8 mouse cellular contexts compared by ENCODE assay signal in the genomic region with DNA sequence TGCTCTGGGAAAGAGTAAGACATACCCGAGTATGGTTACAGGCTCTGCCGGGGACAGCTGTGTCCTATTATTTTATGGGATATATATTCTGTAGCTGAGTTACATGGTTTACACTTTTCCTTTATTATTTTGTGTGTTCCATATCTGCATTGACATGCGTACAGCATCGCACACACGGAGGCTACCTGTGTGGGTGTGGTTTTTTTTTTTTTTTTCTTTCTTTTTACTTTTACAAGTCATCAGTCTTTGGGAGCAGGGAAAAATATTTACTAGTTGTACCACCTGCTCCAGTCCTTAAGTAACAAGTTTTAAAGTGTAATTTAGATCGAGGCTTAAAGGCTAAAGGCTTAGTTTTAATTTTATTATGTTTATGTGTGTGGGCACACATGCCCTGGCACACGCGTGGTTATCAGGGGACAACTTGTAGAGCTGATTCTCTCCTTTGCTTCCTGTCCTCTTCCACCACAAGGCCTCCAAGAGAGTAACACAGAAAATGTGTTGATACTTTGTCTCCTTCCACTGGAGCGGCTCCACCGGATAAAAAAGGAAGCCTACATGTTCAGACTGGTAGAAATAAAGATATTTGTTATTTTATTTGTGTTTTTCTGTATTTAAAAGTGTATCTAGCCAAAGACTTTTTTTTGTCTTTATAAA. TPM values are rescaled to one million over a fixed set of nuclear protein-coding genes. Genes with fewer than 3 reads are reported as not detected.
A peak's percentile ranks its signal among the peaks of the same experiment; 100 is the strongest.
DNase-seq lines count a peak whose midpoint lies in the region; ATAC-seq and TF ChIP-seq lines count a peak whose summit lies in the region.

No protein-coding gene starts in this region.

- no peak for TF ChIP-seq POLR2A in heart, adult 2 months (IDR thresholded peaks at IDR 0.05; ENCODE audit: insufficient read depth, low read depth, low read length)

- no peaks in the 10 kb centered on the region for H3K27me3 ChIP-seq in heart, adult 2 months (ENCODE audit: control insufficient read depth, insufficient read depth, low read length)
- no peaks in the 10 kb centered on the region for H3K27me3 ChIP-seq in E14TG2a.4 (ENCODE audit: insufficient read depth, low read length)
- H3K27me3 ChIP-seq in forebrain, embryonic 12.5 days, result no peaks in the 10 kb centered on the region
- H3K27me3 ChIP-seq in liver, embryonic 11.5 days (replicated peaks; ENCODE audit: control insufficient read depth, insufficient read depth, low read length), result no peaks in the 10 kb centered on the region
- H3K27me3 ChIP-seq in stomach, embryonic 14.5 days (ENCODE audit: control insufficient read depth, insufficient read depth, low read length), result no peaks in the 10 kb centered on the region

- H3K4me2 ChIP-seq in forebrain, embryonic 12.5 days, result peak overlapping the region; percentile 79
- H3K4me2 ChIP-seq in liver, embryonic 11.5 days, result peak overlapping the region; percentile 80
- H3K4me2 ChIP-seq in stomach, embryonic 14.5 days (replicated peaks; ENCODE audit: low read depth, low read length), result peak overlapping the region; percentile 81

- H3K9me3 ChIP-seq in E14TG2a.4 (ENCODE audit: low read length), result peaks cover 27% of the 10 kb centered on the region
- H3K9me3 ChIP-seq in forebrain, embryonic 12.5 days, result no peaks in the 10 kb centered on the region
- no peaks in the 10 kb centered on the region for H3K9me3 ChIP-seq in liver, embryonic 11.5 days (ENCODE audit: control insufficient read depth, low read length)
- no peaks in the 10 kb centered on the region for H3K9me3 ChIP-seq in stomach, embryonic 14.5 days (ENCODE audit: control insufficient read depth, low read depth, low read length)

- peaks cover 24% of the 10 kb centered on the region for H3K36me3 ChIP-seq in heart, adult 2 months (ENCODE audit: control insufficient read depth, insufficient read depth, low read length)
- peaks cover 12% of the 10 kb centered on the region for H3K36me3 ChIP-seq in E14TG2a.4 (ENCODE audit: insufficient read depth, low read length)
- H3K36me3 ChIP-seq in forebrain, embryonic 12.5 days (replicated peaks), result no peaks in the 10 kb centered on the region; the same call in 1 of the 2 replicates
- H3K36me3 ChIP-seq in liver, embryonic 11.5 days (ENCODE audit: control insufficient read depth, insufficient read depth, low read length), result 0 out of 2 replicates have a peak, but pooled peaks cover 5% of the 10 kb centered on the region
- H3K36me3 ChIP-seq in stomach, embryonic 14.5 days (ENCODE audit: control insufficient read depth, insufficient read depth, low read length), result no peaks in the 10 kb centered on the region

- 0 out of 2 replicates have a peak, but pooled peaks have one; percentile 5 for TF ChIP-seq CTCF in heart, adult 2 months (IDR thresholded peaks at IDR 0.05)
- TF ChIP-seq CTCF in E14TG2a.4 (conservative IDR thresholded peaks at IDR 0.05; ENCODE audit: low read length), result no peak

- peak overlapping the region; percentile 100; the same call in 1 of the 2 replicates for H3K9ac ChIP-seq in heart, adult 2 months (ENCODE audit: low read depth, low read length)
- H3K9ac ChIP-seq in forebrain, embryonic 12.5 days, result peak overlapping the region; percentile 75
- peak overlapping the region; percentile 93 for H3K9ac ChIP-seq in liver, embryonic 11.5 days (ENCODE audit: low read depth, low read length)
- H3K9ac ChIP-seq in stomach, embryonic 14.5 days (replicated peaks; ENCODE audit: low read depth, low read length), result peak overlapping the region; percentile 88

- H3K4me1 ChIP-seq in heart, adult 2 months (ENCODE audit: control insufficient read depth, insufficient read depth, low read length), result no peaks in the 10 kb centered on the region; the same call in 1 of the 2 replicates
- H3K4me1 ChIP-seq in E14TG2a.4 (replicated peaks; ENCODE audit: low read depth, low read length), result peaks cover 26% of the 10 kb centered on the region
- peaks cover 21% of the 10 kb centered on the region; the same call in 1 of the 2 replicates for H3K4me1 ChIP-seq in forebrain, embryonic 12.5 days
- H3K4me1 ChIP-seq in liver, embryonic 11.5 days (replicated peaks; ENCODE audit: control insufficient read depth, insufficient read depth, low read length), result peaks cover 12% of the 10 kb centered on the region; the same call in 1 of the 2 replicates
- no peaks in the 10 kb centered on the region for H3K4me1 ChIP-seq in stomach, embryonic 14.5 days (ENCODE audit: control insufficient read depth, insufficient read depth, low read length)

- H3K27ac ChIP-seq in heart, adult 2 months, result peak overlapping the region; percentile 96
- peak overlapping the region; percentile 90 for H3K27ac ChIP-seq in forebrain, embryonic 12.5 days
- H3K27ac ChIP-seq in liver, embryonic 11.5 days (ENCODE audit: low read depth, low read length), result peak overlapping the region; percentile 99
- peak overlapping the region; percentile 100 for H3K27ac ChIP-seq in stomach, embryonic 14.5 days (ENCODE audit: low read length)

- TF ChIP-seq EP300 in heart, adult 2 months (IDR thresholded peaks at IDR 0.05; ENCODE audit: insufficient read depth, low read depth, low read length), result no peak

- 33% methylated on average over 10 of the region's 10 CpGs for WGBS in heart, adult 2 months
- 52% methylated on average over 10 of the region's 10 CpGs for WGBS in forebrain, embryonic 12.5 days
- 38% methylated on average over 10 of the region's 10 CpGs for WGBS in liver, embryonic 11.5 days
- 38% methylated on average over 10 of the region's 10 CpGs for WGBS in stomach, embryonic 14.5 days

- intact Hi-C loops in heart, adult 2 months (cut with DNase I), result loop anchor here (5.0 kb wide), 2 partner anchors 124 to 261 kb away; partner anchors contain the start of genes Fam126b, Ndufb3, Stradb and Trak2
- intact Hi-C loops in gastrocnemius, postnatal 14 days (cut with DNase I; ENCODE audit: low total_unique reads), result no loop called here

- ATAC-seq in forebrain, embryonic 12.5 days (ENCODE audit: low FRiP score), result no peak; the same call in 1 of the 2 replicates
- no peak for ATAC-seq in liver, embryonic 11.5 days (replicated peaks; ENCODE audit: low FRiP score)
- ATAC-seq in stomach, embryonic 14.5 days (ENCODE audit: insufficient number of reproducible peaks, insufficient read depth, low FRiP score, low read depth), result no peak

- DNase-seq in heart, adult 2 months, result no peak
- no peak for DNase-seq in heart, adult 8-10 months (ENCODE audit: low spot score)
- DNase-seq in liver, embryonic 11.5 days (ENCODE audit: low spot score), result no peak
- no peak for DNase-seq in frontal cortex, postnatal 10 days (ENCODE audit: low spot score in 2 of 2)
- DNase-seq in gastrocnemius, postnatal 14 days, result no peak

- H3K4me3 ChIP-seq in heart, adult 2 months, result peak overlapping the region; percentile 88
- peak overlapping the region; percentile 80 for H3K4me3 ChIP-seq in E14TG2a.4 (replicated peaks; ENCODE audit: low read length)
- peak overlapping the region; percentile 65 for H3K4me3 ChIP-seq in forebrain, embryonic 12.5 days (replicated peaks)
- peak overlapping the region; percentile 71 for H3K4me3 ChIP-seq in liver, embryonic 11.5 days (ENCODE audit: low read depth, low read length)
- H3K4me3 ChIP-seq in stomach, embryonic 14.5 days (ENCODE audit: low read depth, low read length), result peak overlapping the region; percentile 68

- no peaks in the 10 kb centered on the region for H3K79me2 ChIP-seq in heart, adult 2 months (replicated peaks; ENCODE audit: control insufficient read depth, insufficient read depth, low read length)

RNA-seq across cellular contexts. Expression of gene Cflar, which starts 0.5 kb away (rescaled TPM):
- 10 to 100 TPM; 50.2 to 63.0 TPM for total RNA-seq in heart, adult 2 months (2021)
- polyA plus RNA-seq in heart, adult 2 months (2012; rRNA removed), result 21.7 and 39.1 TPM in 2 replicates
- total RNA-seq in heart, adult 8-10 months (2022), result 10 to 100 TPM; 43.5 to 60.4 (median 50.3) TPM
- 23.8 and 24.8 TPM in 2 replicates for polyA plus RNA-seq in forebrain, embryonic 12.5 days (2016; fragmentation: Nextera tagmentation; extraction: Ambion mirVana)
- polyA plus RNA-seq in liver, embryonic 11.5 days (2014; fragmentation: Nextera tagmentation; extraction: Ambion mirVana), result 18.6 and 20.4 TPM in 2 replicates
- 38.8 and 44.1 TPM in 2 replicates for polyA plus RNA-seq in stomach, embryonic 14.5 days (2014; fragmentation: Nextera tagmentation; extraction: Ambion mirVana)
- 10 to 100 TPM; 32.9 to 43.5 TPM for total RNA-seq in gastrocnemius, postnatal 14 days (2021)

RNA-seq across cellular contexts. Expression of gene Als2cr12, which starts 15.0 kb away (rescaled TPM):
- not detected for total RNA-seq in heart, adult 2 months (2021)
- 0.49 TPM in 1 of 2 replicates, not detected in the other for polyA plus RNA-seq in heart, adult 2 months (2012; rRNA removed)
- total RNA-seq in heart, adult 8-10 months (2022), result not detected
- polyA plus RNA-seq in forebrain, embryonic 12.5 days (2016; fragmentation: Nextera tagmentation; extraction: Ambion mirVana), result not detected in 2 replicates
- polyA plus RNA-seq in liver, embryonic 11.5 days (2014; fragmentation: Nextera tagmentation; extraction: Ambion mirVana), result not detected in 2 replicates
- not detected in 2 replicates for polyA plus RNA-seq in stomach, embryonic 14.5 days (2014; fragmentation: Nextera tagmentation; extraction: Ambion mirVana)
- not detected for total RNA-seq in gastrocnemius, postnatal 14 days (2021)
